Mouse (Mus musculus) erythroblast, adult 5-6 weeks (primary cell): ENCODE measurements around the gene Col15a1. TPM values are rescaled to one million over a fixed set of nuclear protein-coding genes. Genes with fewer than 3 reads are reported as not detected.

Source experiments
- ATAC-seq: replicated peaks from 2 replicates; pipeline ENCODE4 v1.8.0; 2016; ENCODE audit warnings: moderate number of reproducible peaks, mild to moderate bottlenecking, moderate TSS enrichment, inconsistent platforms; ENCODE audit not compliant: poor library complexity, low FRiP score, severe bottlenecking
- total RNA-seq, 2 experiments: library from RNA; stranded (forward) in 1 of 2; stranded (reverse) in 1 of 2; fragments of 150-400 nt in 1 of 2; fragments of 200-764, 138-1000 nt in 1 of 2; gene quantifications; 2 replicates each; pipeline versions ENCODE4 v1.2.3 to v1.2.4; 2015 to 2017; ENCODE audit warnings: low replicate concordance in 2 of 2

Col15a1 gene
- total RNA-seq (2015; ENCODE audit: low replicate concordance) (1.9 TPM in 1 of 2 replicates, not detected in the other), total RNA-seq (2017; ENCODE audit: low replicate concordance) (not detected in 2 replicates)

DNA sequence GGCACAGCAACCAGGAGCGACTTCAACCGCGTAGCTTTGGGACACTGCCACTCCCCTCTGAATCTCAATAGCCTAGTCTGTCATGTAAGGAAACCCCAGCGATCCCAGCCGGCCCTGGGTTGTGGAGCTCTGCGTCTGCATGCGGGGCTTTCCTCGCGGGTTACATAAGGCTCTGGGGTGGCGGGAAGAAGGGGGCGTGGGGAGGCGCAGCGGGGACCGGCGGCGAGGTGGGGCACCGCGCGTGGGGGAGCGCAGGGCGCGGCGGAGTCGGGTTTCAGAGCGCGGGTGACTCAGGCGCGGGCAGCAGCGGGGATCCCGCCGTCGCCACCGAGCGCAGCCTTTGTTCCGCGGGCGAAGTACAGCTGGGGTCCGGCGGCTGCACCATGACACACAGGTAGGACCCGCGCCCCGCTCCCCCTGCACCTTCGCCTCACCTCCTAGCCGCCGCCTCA lies at the start of gene Col15a1:
Gene Col15a1, plus strand, starts transcription at position 193 of the 452 bp plus-strand sequence.
- no peak for ATAC-seq

DNA sequence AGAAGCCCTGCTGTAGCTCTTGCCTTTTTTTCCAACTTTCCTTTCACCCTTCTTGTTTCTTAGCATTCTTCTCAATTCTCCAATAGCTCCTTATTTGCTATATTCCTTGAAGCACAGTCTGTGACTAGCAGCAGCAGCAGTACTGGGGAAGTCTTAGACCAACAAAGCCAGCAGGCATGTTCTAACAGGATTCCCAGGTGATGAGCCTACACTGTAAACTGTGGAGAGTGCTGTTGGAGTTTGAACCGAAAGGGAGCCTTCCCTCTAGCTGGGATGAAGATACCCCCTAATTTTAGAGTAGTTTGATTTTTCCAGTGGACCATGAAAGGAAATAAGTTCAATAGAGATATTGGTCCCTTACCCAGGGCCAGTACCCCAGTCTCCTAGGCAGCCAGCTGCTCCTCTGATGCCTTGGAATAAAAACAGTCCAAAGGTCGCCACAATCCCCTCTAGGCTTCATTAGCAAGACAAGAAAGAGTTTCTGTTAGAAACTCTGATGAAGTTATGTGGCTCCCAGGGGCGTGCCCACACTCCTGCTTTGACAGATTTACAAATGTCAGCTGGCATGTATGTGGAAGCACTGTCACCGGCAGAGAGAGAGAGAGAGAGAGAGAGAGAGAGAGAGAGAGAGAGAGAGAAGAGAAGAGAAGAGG lies 46.7 kb upstream of the Col15a1 start:
- ATAC-seq: no peak

- ATAC-seq: no peak
Observed at GRCm38 (mm10) chr4:47161756-47162587, 46.0 kb upstream of the Col15a1 start.

DNA sequence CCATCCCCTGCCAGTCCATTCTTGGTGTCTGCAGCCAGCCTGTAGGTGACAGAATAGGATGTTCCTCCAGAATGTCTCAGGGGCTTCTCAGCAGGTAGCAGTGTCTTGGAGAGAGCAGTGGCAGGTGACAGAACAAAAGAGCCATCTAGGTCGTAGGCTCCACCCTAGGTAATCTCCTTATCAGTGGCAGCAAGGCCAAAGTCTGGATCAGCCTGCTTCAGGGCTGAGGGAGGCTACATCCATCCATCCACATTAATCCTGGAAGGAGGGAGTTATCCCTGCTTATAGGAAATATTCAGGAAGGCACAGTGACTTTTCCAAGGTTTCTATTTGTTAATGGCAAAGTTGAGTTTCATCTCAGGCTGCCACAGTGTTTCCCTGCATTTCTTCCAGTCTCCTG lies 35.6 kb upstream of the Col15a1 start:
- ATAC-seq: no peak

- no peak for ATAC-seq
Observed at GRCm38 (mm10) chr4:47177101-47177500, 30.9 kb upstream of the Col15a1 start.

- no peak for ATAC-seq
Observed at GRCm38 (mm10) chr4:47178261-47178961, 29.6 kb upstream of the Col15a1 start.

- ATAC-seq: no peak
Observed at GRCm38 (mm10) chr4:47179535-47179934, 28.4 kb upstream of the Col15a1 start.

- ATAC-seq: no peak
Observed at GRCm38 (mm10) chr4:47184058-47184661, 23.8 kb upstream of the Col15a1 start.

DNA sequence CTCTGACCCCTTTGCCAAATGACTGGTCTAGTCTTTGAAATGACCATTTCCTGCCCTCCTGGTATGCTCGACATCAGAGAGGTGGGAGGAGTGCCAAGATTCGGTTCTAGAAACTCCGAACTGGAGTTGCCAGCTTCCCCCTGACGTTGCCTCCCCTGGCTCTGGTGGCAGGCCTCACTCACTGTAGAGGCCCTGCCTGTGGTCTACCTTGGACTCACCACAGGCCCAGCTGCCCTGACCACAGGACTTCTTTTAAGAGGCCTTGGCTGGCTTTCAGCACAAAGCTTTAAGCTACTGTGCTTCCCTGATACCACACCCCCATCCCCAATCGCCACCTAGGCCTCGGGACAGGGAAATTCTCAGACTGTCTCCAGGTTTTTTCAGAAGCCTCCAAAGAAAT lies 21.4 kb upstream of the Col15a1 start:
- no peak for ATAC-seq

- no peak for ATAC-seq
Observed at GRCm38 (mm10) chr4:47196173-47196572, 11.8 kb upstream of the Col15a1 start.

DNA sequence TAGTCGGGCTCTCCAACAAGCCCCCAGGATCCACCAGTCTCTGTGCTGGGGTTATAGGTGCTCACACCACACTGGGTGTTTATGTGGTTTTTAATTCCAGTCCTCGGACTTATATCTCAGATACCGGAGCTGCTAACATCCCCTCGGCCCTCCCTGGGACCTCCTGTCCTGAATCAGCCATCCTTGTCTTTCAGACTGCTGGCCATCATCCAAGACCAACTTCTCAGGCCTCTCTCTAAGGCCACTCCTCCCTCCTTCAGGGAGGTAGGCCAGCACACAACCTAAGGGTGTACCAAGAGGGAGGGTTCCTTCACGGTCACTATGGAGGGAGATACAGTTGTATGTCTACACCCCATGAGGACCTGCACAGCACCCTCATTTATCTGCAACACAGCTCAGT lies 4.3 kb upstream of the Col15a1 start:
- ATAC-seq: no peak

- no peak for ATAC-seq
Observed at GRCm38 (mm10) chr4:47205846-47206245, 2.1 kb upstream of the Col15a1 start.

GRCm38 (mm10) chr4:47208421-47208991 lies 545 bp downstream of the Col15a1 start:
- ATAC-seq: no peak

DNA sequence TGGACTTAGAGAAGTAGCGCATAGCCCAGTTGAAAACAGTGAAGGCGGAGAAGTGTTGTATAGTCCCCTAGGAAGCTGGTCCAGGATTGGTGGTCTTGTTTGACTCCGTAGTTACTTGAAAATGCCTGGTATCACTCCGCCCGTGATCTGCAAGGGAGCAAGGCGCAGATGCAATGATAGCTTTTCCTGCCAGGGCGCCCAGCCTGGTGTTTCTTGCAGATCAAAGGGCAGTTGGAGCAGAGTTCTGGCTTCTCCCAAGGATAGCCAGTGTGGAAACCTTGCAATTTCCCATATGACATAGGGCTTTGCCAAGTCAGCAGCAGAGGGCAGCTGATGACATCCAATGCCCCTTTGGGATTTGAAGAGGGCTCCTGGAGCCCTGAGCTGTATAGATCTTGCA lies 1.5 kb downstream of the Col15a1 start:
- ATAC-seq: no peak

DNA sequence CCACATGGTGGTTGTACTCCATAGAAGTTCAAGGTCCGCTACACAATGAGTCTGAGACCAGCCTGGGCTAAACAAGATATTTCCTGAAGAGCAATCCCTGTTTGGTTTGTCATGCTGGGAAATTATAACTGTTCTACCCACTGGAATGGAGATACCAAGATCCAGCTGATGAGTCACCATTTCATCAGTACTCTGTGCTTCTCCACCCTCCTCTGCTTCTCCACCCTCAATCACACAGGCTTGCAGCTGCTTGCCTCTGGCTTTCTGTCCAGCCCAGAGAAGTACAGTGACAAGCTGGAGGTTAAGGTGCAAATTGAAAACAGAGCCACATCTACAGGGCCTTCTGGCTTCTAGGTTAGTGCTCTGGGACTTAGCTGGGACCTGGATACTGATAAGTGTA lies 10.9 kb downstream of the Col15a1 start:
- no peak for ATAC-seq

GRCm38 (mm10) chr4:47219393-47219792 lies 11.4 kb downstream of the Col15a1 start:
- no peak for ATAC-seq

DNA sequence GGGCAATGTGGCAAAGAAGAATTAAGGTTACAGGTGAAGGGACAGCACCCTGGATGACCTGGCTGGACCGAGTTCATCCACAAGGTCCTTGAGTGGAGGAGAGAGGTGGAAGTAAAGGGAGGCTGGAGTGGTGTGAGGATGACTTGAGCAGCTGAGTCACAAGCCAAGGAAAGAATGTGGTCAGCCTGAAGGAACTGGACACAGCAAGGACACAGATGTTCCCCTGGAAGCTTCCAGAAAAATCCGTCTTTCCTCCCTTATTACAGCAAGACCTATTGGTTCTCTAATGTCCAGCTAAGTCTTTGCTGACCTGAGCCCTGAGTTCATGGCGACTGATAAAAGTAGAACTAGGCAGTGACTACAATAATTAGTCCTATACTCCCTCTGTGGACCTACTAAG lies 12.6 kb downstream of the Col15a1 start:
- ATAC-seq: no peak

GRCm38 (mm10) chr4:47222146-47222545 lies 14.2 kb downstream of the Col15a1 start:
- no peak for ATAC-seq

GRCm38 (mm10) chr4:47225920-47226319 lies 18.0 kb downstream of the Col15a1 start:
- ATAC-seq: no peak

DNA sequence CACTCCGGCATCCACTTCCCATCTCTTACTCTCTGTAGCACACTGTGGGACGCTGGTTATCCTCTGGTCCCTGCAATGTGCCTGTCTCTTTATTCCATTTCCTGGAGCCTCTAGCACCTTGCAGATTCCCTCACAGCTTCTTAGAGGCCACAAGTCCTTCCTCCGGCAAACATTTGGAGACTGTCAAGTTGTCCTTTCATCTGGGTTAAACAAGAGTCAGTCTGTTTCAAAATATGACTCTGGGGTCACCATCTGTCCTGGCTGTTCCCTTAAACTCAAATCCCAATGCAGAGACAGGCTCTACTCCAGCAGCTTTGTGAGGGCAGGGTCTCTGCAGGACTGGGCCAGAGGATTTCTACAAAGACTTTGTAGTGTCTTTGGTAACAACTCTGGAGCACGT lies 19.1 kb downstream of the Col15a1 start:
- ATAC-seq: no peak
